Comparison of ENCODE assay signal across 7 mouse cellular contexts in the genomic region with DNA sequence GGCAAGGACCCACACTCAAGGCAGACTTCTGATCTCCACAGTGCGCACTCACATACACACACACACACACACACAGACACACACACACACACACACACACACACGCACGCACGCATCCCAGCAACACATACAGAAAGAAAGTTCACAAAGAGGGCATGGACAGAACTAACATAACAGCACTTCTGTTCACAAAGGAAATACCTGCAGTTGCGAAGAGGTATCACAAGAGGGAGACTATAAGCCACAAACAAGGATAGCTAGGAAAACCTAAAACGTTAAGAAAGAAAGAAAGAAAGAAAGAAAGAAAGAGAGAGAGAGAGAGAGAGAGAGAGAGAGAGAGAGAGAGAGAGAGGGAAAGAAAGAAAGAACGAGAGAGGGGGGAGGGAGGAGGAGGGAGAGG.
DNase-seq lines count a peak whose midpoint lies in the region; ATAC-seq and TF ChIP-seq lines count a peak whose summit lies in the region.
"Not testable (repeated sequence)": the region's sequence is repeated elsewhere in the genome, so short reads cannot be mapped to it uniquely, and the experiment has no call there.

No protein-coding gene starts in this region.

- dilution Hi-C loops in CH12.LX (cut with MboI; ENCODE audit: extremely low pct_ligation_motif_present, extremely low pct_unique_long_range_greater_than_20kb, low sequenced_read_pairs): not testable (repeated sequence)

- H3K36me3 ChIP-seq in CH12.LX (replicated peaks in 1 of 2; ENCODE audit: control insufficient read depth in 1 of 2, insufficient read depth in 1 of 2, low read length in 1 of 2); forebrain, postnatal 0 days (ENCODE audit: insufficient read depth); liver, postnatal 0 days (replicated peaks; ENCODE audit: insufficient read depth, low read length); testis, adult 2 months (ENCODE audit: control insufficient read depth, insufficient read depth, low read length): not testable (repeated sequence)

- H3K4me1 ChIP-seq in CH12.LX (ENCODE audit: control insufficient read depth in 1 of 2, insufficient read depth in 2 of 2); forebrain, postnatal 0 days (ENCODE audit: insufficient read depth); liver, postnatal 0 days (ENCODE audit: insufficient read depth); testis, adult 2 months (ENCODE audit: control insufficient read depth, insufficient read depth, low read length): not testable (repeated sequence)

- H3K9ac ChIP-seq in CH12.LX (ENCODE audit: insufficient read depth, low read depth); forebrain, postnatal 0 days; liver, postnatal 0 days (replicated peaks): not testable (repeated sequence)

- WGBS in forebrain, postnatal 0 days: 73% methylated on average over 6 of the region's 7 CpGs
- WGBS in liver, postnatal 0 days (ENCODE audit: insufficient replicate concordance): 77% methylated on average over 6 of the region's 7 CpGs

- not testable (repeated sequence) for TF ChIP-seq EP300 in CH12.LX (IDR thresholded peaks at IDR 0.05; ENCODE audit: low read length); liver, postnatal 0 days (IDR thresholded peaks at IDR 0.05; ENCODE audit: low read depth)

- not testable (repeated sequence) for H3K4me3 ChIP-seq in CH12.LX (replicated peaks in 1 of 3; ENCODE audit: low read depth in 2 of 3, low read length in 2 of 3, poor library complexity in 1 of 3); forebrain, postnatal 0 days (ENCODE audit: low read depth, low read length); liver, postnatal 0 days (ENCODE audit: low read depth, low read length)
- peak overlapping the region; percentile 59 for H3K4me3 ChIP-seq in testis, adult 2 months (ENCODE audit: control insufficient read depth, low read depth, low read length)

- not testable (repeated sequence) for TF ChIP-seq RAD21 in CH12.LX (IDR thresholded peaks at IDR 0.05; ENCODE audit: low read depth, low read length)

- not testable (repeated sequence) for H3K27me3 ChIP-seq in CH12.LX (replicated peaks); forebrain, postnatal 0 days (ENCODE audit: insufficient read depth, low read length); liver, postnatal 0 days (ENCODE audit: insufficient read depth, low read length); testis, adult 2 months (ENCODE audit: control insufficient read depth, insufficient read depth, low read length)

- not testable (repeated sequence) for TF ChIP-seq CTCF in CH12.LX (conservative IDR thresholded peaks at IDR 0.05 in 1 of 2, IDR thresholded peaks at IDR 0.05 in 1 of 2; ENCODE audit: low read depth in 2 of 2, low read length in 2 of 2); testis, adult 2 months (IDR thresholded peaks at IDR 0.05; ENCODE audit: control insufficient read depth, insufficient read depth, insufficient replicate concordance, low read depth, low read length)
- TF ChIP-seq CTCF in forebrain, postnatal 0 days (IDR thresholded peaks at IDR 0.05; ENCODE audit: low read depth): peak; percentile 48
- TF ChIP-seq CTCF in liver, postnatal 0 days (IDR thresholded peaks at IDR 0.05; ENCODE audit: low read depth): peak; percentile 36

- H3K9me3 ChIP-seq in CH12.LX (replicated peaks; ENCODE audit: low read length); forebrain, postnatal 0 days (ENCODE audit: low read length); liver, postnatal 0 days (ENCODE audit: low read length): not testable (repeated sequence)

- DNase-seq in CH12.LX (ENCODE audit: extremely low read depth) (peak; percentile 8), R1 (ENCODE audit: low read depth, low spot score) (peak; percentile 55)
- not testable (repeated sequence) for DNase-seq in forebrain, postnatal 0 days; liver, postnatal 0 days
- DNase-seq in induced T-regulatory cell, adult 2 months (ENCODE audit: low read depth): peak; percentile 29

- TF ChIP-seq POLR2A in CH12.LX (IDR thresholded peaks at IDR 0.05; ENCODE audit: low read depth, low read length); testis, adult 2 months (IDR thresholded peaks at IDR 0.05; ENCODE audit: control insufficient read depth, low read depth, low read length): not testable (repeated sequence)

- in situ Hi-C loops in CH12.LX (cut with MboI; ENCODE audit: low pct_ligation_motif_present, low pct_unique_long_range_greater_than_20kb, low sequenced_read_pairs): not testable (repeated sequence)

- H3K27ac ChIP-seq in CH12.LX (ENCODE audit: insufficient read depth, low read depth); forebrain, postnatal 0 days (ENCODE audit: low read depth, low read length); liver, postnatal 0 days (ENCODE audit: low read depth); testis, adult 2 months (ENCODE audit: control insufficient read depth, insufficient read depth, low read depth, low read length): not testable (repeated sequence)

- not testable (repeated sequence) for ATAC-seq in forebrain, postnatal 0 days; liver, postnatal 0 days
- ATAC-seq in megakaryocyte progenitor cell, adult 5-6 weeks (replicated peaks; ENCODE audit: poor library complexity): peak; percentile 48; the same call in 1 of the 2 replicates

- not testable (repeated sequence) for H3K4me2 ChIP-seq in CH12.LX (ENCODE audit: insufficient read depth, low read depth, poor library complexity, severe bottlenecking); forebrain, postnatal 0 days (ENCODE audit: low read depth); liver, postnatal 0 days (ENCODE audit: low read depth, low read length)

- H3K79me2 ChIP-seq in CH12.LX (replicated peaks; ENCODE audit: control insufficient read depth, extremely low read depth, insufficient read depth, poor library complexity, severe bottlenecking): not testable (repeated sequence)
